Mouse (Mus musculus): ENCODE results near the gene B4galt1.

GRCm38 (mm10) chr4:40794320-40794719 lies 59.5 kb downstream of the B4galt1 start:
- TF ChIP-seq CTCF (IDR thresholded peaks at IDR 0.05; ENCODE audit: control insufficient read depth, insufficient read depth, low read length) (no peak), POLR2A (IDR thresholded peaks at IDR 0.05; ENCODE audit: borderline replicate concordance, control insufficient read depth, low read depth, low read length) (no peak)
